Mouse (Mus musculus) small intestine, adult 2 months (tissue): ENCODE data around the gene Rps27a.

Experiments
- CTCF ChIP-seq: fragments of 200-500 bp; IDR thresholded peaks from 2 replicates; pipeline ENCODE4 v1.5.1; 2012; ENCODE audit warnings: low read depth, mild to moderate bottlenecking, control low read depth, inconsistent platforms, low read length, moderate library complexity, mixed read lengths; ENCODE audit not compliant: insufficient replicate concordance, insufficient read length; ENCODE audit errors: extremely low read depth
- POLR2A ChIP-seq: fragments of 200-500 bp; IDR thresholded peaks from 2 replicates; pipeline ENCODE4 v1.6.1; 2012; ENCODE audit warnings: low read depth, mild to moderate bottlenecking, control low read depth, inconsistent platforms, low read length, moderate library complexity

DNA sequence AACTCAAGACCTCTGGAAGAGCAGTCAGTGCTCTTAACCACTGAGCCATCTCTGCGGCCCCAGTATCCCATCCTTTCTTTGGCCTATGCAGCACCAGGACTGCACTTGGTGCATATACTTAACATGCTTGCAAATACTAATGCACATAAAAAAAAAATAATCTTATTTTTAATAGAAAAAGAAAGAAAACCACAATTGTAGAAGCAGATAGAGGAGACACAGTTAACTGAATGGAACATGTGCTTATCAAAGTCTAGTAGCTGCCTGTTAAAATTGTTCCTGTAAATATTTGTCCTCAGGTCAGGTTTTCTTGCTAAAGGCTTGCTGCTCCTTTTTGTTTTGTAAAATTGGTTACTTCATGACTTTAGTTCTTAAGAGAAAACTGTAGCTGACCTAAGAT lies 9.7 kb downstream of the Rps27a start:
- no peak for TF ChIP-seq POLR2A
- TF ChIP-seq CTCF: no peak
